Mouse (Mus musculus) lung, postnatal 25 days (tissue): ENCODE measurements around the gene Tex21.
"Not testable (repeated sequence)": the region's sequence is repeated elsewhere in the genome, so short reads cannot be mapped to it uniquely, and the experiment has no call there.

Experiments used
- DNase-seq: peaks from one replicate; pipeline ENCODE4 v3.0.0; 2022; ENCODE audit warnings: low spot score

Tex21 gene

GRCm38 (mm10) chr12:76260673-76261072 lies 14.1 kb upstream of the Tex21 start:
- DNase-seq: no peak

- peak; percentile 47 for DNase-seq
Observed at GRCm38 (mm10) chr12:76256114-76256843, 9.7 kb upstream of the Tex21 start.

- DNase-seq: peak; percentile 17
Observed at GRCm38 (mm10) chr12:76255499-76255875, 8.9 kb upstream of the Tex21 start.

- DNase-seq: peak; percentile 96
Observed at GRCm38 (mm10) chr12:76254725-76255498, 8.4 kb upstream of the Tex21 start, which contains the start of gene Mthfd1. TSS of gene Mthfd1 (plus strand) at chr12:76255298.

- DNase-seq: no peak
Observed at GRCm38 (mm10) chr12:76253991-76254390, 7.4 kb upstream of the Tex21 start.

- no peak for DNase-seq
Observed at GRCm38 (mm10) chr12:76253591-76253990, 7.0 kb upstream of the Tex21 start.

GRCm38 (mm10) chr12:76253090-76253489 lies 6.5 kb upstream of the Tex21 start:
- DNase-seq: no peak

- DNase-seq: no peak
Observed at GRCm38 (mm10) chr12:76244981-76245380, 1.6 kb downstream of the Tex21 start.

GRCm38 (mm10) chr12:76241833-76242232 lies 4.7 kb downstream of the Tex21 start:
- DNase-seq: no peak

- DNase-seq: no peak
Observed at GRCm38 (mm10) chr12:76241084-76241483, 5.5 kb downstream of the Tex21 start.

GRCm38 (mm10) chr12:76240670-76241069 lies 5.9 kb downstream of the Tex21 start:
- DNase-seq: no peak

- no peak for DNase-seq
Observed at GRCm38 (mm10) chr12:76239839-76240571, 6.5 kb downstream of the Tex21 start.

- DNase-seq: no peak
Observed at GRCm38 (mm10) chr12:76239145-76239838, 7.3 kb downstream of the Tex21 start.

- DNase-seq: no peak
Observed at GRCm38 (mm10) chr12:76235253-76235652, 11.3 kb downstream of the Tex21 start.

GRCm38 (mm10) chr12:76230644-76231043 lies 15.9 kb downstream of the Tex21 start:
- DNase-seq: no peak

- not testable (repeated sequence) for DNase-seq
Observed at GRCm38 (mm10) chr12:76222104-76222503, 24.4 kb downstream of the Tex21 start.

- DNase-seq: no peak
Observed at GRCm38 (mm10) chr12:76216716-76217115, 29.8 kb downstream of the Tex21 start.

GRCm38 (mm10) chr12:76215121-76215520 lies 31.4 kb downstream of the Tex21 start:
- DNase-seq: no peak

- no peak for DNase-seq
Observed at GRCm38 (mm10) chr12:76209429-76209974, 37.0 kb downstream of the Tex21 start.

GRCm38 (mm10) chr12:76200326-76200725 lies 46.2 kb downstream of the Tex21 start:
- no peak for DNase-seq

- DNase-seq: no peak
Observed at GRCm38 (mm10) chr12:76197071-76197470, 49.5 kb downstream of the Tex21 start.

- peak; percentile 83 for DNase-seq
Observed at GRCm38 (mm10) chr12:76196709-76197054, 49.9 kb downstream of the Tex21 start.
